Mouse (Mus musculus) midbrain, embryonic 16.5 days (tissue): Measurements from ENCODE around the gene BC049715. TPM values are rescaled to one million over a fixed set of nuclear protein-coding genes. Genes with fewer than 3 reads are reported as not detected.

Source experiments
- ATAC-seq: fragments of 200-750 bp; cut with Nextera tagmentation; 2 replicates; pipeline ENCODE4 v1.8.0; 2017; ENCODE audit warnings: moderate TSS enrichment
- H3K27ac ChIP-seq: fragments of 300-500 bp; sonication (generic); 2 replicates; pipeline ENCODE4 v1.5.1; 2014; ENCODE audit warnings: mild to moderate bottlenecking, low read length, mixed read lengths
- H3K27me3 ChIP-seq: fragments of 300-500 bp; sonication (generic); 2 replicates; pipeline ENCODE4 v1.6.1; 2014; ENCODE audit warnings: low read depth, low read length, mixed read lengths; ENCODE audit not compliant: control insufficient read depth, insufficient read depth
- H3K36me3 ChIP-seq: fragments of 300-500 bp; sonication (generic); 2 replicates; pipeline ENCODE4 v1.6.1; 2014; ENCODE audit warnings: mild to moderate bottlenecking, low read length, moderate library complexity, mixed read lengths; ENCODE audit not compliant: control insufficient read depth, insufficient read depth
- H3K4me1 ChIP-seq: fragments of 300-500 bp; sonication (generic); 2 replicates; pipeline ENCODE4 v1.6.1; 2014; ENCODE audit warnings: mild to moderate bottlenecking, low read length, mixed read lengths; ENCODE audit not compliant: control insufficient read depth, insufficient read depth
- H3K4me2 ChIP-seq: fragments of 300-500 bp; sonication (generic); 2 replicates; pipeline ENCODE4 v1.6.1; 2014; ENCODE audit warnings: mild to moderate bottlenecking, low read length, mixed read lengths
- H3K4me3 ChIP-seq: fragments of 300-500 bp; sonication (generic); 2 replicates; pipeline ENCODE4 v1.5.1; 2014; ENCODE audit warnings: low read depth, mild to moderate bottlenecking, low read length, moderate library complexity, mixed read lengths
- H3K9ac ChIP-seq: fragments of 300-500 bp; sonication (generic); 2 replicates; pipeline ENCODE4 v1.6.1; 2014; ENCODE audit warnings: low read depth, low read length, mixed read lengths
- H3K9me3 ChIP-seq: fragments of 300-500 bp; sonication (generic); replicated peaks from 2 replicates; pipeline ENCODE4 v1.6.1; 2014; ENCODE audit warnings: mild to moderate bottlenecking, low read length, mixed read lengths; ENCODE audit not compliant: control insufficient read depth, poor library complexity, severe bottlenecking
- WGBS: fragments of 180-500 bp; shearing (Covaris S2); extraction: QIAGEN DNeasy Blood & Tissue Kit; methylation state at CpG from one replicate; pipeline ENCODE4 v1.1.7; 2014; 5-methylcytosine and 5-hydroxymethylcytosine counted together
- polyA plus RNA-seq: library from polyadenylated mRNA; unstranded; fragments of >200 nt; fragmentation: Nextera tagmentation; extraction: Ambion mirVana; gene quantifications from 2 replicates; pipeline ENCODE4 v1.2.1, GENCODE M21; 2015

The BC049715 gene
- 0.85 and 1.1 TPM in 2 replicates for polyA plus RNA-seq

GRCm38 (mm10) chr6:136827516-136827880 is at the start of gene BC049715:
BC049715 (plus strand) TSS chr6:136827626.
- peaks cover 11% of the 10 kb centered on the region for H3K4me1 ChIP-seq
- H3K27ac ChIP-seq: peak within 1 kb of the TSS; percentile 87
- H3K4me3 ChIP-seq: peak within 1 kb of the TSS; percentile 100
- under 1% methylated on average over 34 of the region's 34 CpGs for WGBS
- peak within 1 kb of the TSS; percentile 77 for H3K4me2 ChIP-seq
- peaks cover 7% of the 10 kb centered on the region; the same call in 1 of the 2 replicates for H3K27me3 ChIP-seq
- peak within 1 kb of the TSS; percentile 98 for H3K9ac ChIP-seq
- peak; percentile 33; the same call in 1 of the 2 replicates for ATAC-seq
- peaks cover 17% of the 10 kb centered on the region for H3K36me3 ChIP-seq
- no peaks in the 10 kb centered on the region for H3K9me3 ChIP-seq

- no peaks in the 10 kb centered on the region for H3K4me1 ChIP-seq
- 79% methylated on average over 20 of the region's 20 CpGs for WGBS
- no peak within 1 kb of the TSS for H3K4me3 ChIP-seq
- no peaks in the 10 kb centered on the region for H3K27me3 ChIP-seq
- no peaks in the 10 kb centered on the region for H3K36me3 ChIP-seq
- H3K4me2 ChIP-seq: no peak within 1 kb of the TSS
- no peak for ATAC-seq
- no peaks in the 10 kb centered on the region for H3K9me3 ChIP-seq
- no peak within 1 kb of the TSS for H3K27ac ChIP-seq
- no peak within 1 kb of the TSS for H3K9ac ChIP-seq
These were observed 45.9 kb upstream of the BC049715 start, which contains the start of gene Gucy2c for GRCm38 (mm10) chr6:136781377-136781986. Gucy2c (minus strand) TSS chr6:136781765.

GRCm38 (mm10) chr6:136782146-136782545 is 45.3 kb upstream of the BC049715 start:
- ATAC-seq: no peak
- no peak overlapping the region for H3K9ac ChIP-seq
- WGBS: 82% methylated on average over 12 of the region's 12 CpGs
- H3K4me3 ChIP-seq: no peak overlapping the region
- H3K36me3 ChIP-seq: no peaks in the 10 kb centered on the region
- no peaks in the 10 kb centered on the region for H3K9me3 ChIP-seq
- H3K27ac ChIP-seq: no peak overlapping the region
- H3K4me2 ChIP-seq: no peak overlapping the region
- H3K4me1 ChIP-seq: no peaks in the 10 kb centered on the region
- H3K27me3 ChIP-seq: no peaks in the 10 kb centered on the region

- 68% methylated on average over 9 of the region's 9 CpGs for WGBS
These were observed 44.7 kb upstream of the BC049715 start for GRCm38 (mm10) chr6:136782761-136783160.

GRCm38 (mm10) chr6:136789391-136789971 is 37.9 kb upstream of the BC049715 start:
- H3K9me3 ChIP-seq: no peaks in the 10 kb centered on the region
- H3K9ac ChIP-seq: no peak overlapping the region
- H3K4me2 ChIP-seq: no peak overlapping the region
- H3K4me3 ChIP-seq: no peak overlapping the region
- H3K4me1 ChIP-seq: peaks cover 9% of the 10 kb centered on the region
- H3K27me3 ChIP-seq: no peaks in the 10 kb centered on the region
- H3K36me3 ChIP-seq: no peaks in the 10 kb centered on the region
- ATAC-seq: no peak
- no peak overlapping the region for H3K27ac ChIP-seq
- WGBS: 82% methylated on average over 5 of the region's 5 CpGs

More at GRCm38 (mm10) chr6:136782761-136783160, 44.7 kb upstream of the BC049715 start:
- Histone ChIP-seq H3K4me2 (no peak overlapping the region), H3K4me1 (no peaks in the 10 kb centered on the region), H3K4me3 (no peak overlapping the region), H3K9me3 (no peaks in the 10 kb centered on the region), H3K9ac (no peak overlapping the region), H3K27ac (no peak overlapping the region), H3K27me3 (no peaks in the 10 kb centered on the region), H3K36me3 (no peaks in the 10 kb centered on the region)
- ATAC-seq: no peak

- no peaks in the 10 kb centered on the region for H3K27me3 ChIP-seq
- no peaks in the 10 kb centered on the region for H3K36me3 ChIP-seq
- ATAC-seq: no peak
- peaks cover 9% of the 10 kb centered on the region for H3K4me1 ChIP-seq
- H3K9me3 ChIP-seq: no peaks in the 10 kb centered on the region
- H3K9ac ChIP-seq: no peak overlapping the region
- WGBS: 29% methylated on average over 16 of the region's 16 CpGs
- H3K27ac ChIP-seq: no peak overlapping the region
- H3K4me3 ChIP-seq: peak overlapping the region; percentile 29
- H3K4me2 ChIP-seq: peak overlapping the region; percentile 58
These were observed 34.3 kb upstream of the BC049715 start for GRCm38 (mm10) chr6:136792884-136793758.

- peak overlapping the region; percentile 29 for H3K4me3 ChIP-seq
- H3K9me3 ChIP-seq: no peaks in the 10 kb centered on the region
- no peaks in the 10 kb centered on the region for H3K27me3 ChIP-seq
- no peak overlapping the region for H3K9ac ChIP-seq
- no peak overlapping the region for H3K27ac ChIP-seq
- H3K4me1 ChIP-seq: peaks cover 9% of the 10 kb centered on the region
- 0 out of 2 replicates have a peak, but pooled peaks have one; percentile 36 for ATAC-seq
- under 1% methylated on average over 19 of the region's 24 CpGs for WGBS
- peak overlapping the region; percentile 58 for H3K4me2 ChIP-seq
- H3K36me3 ChIP-seq: no peaks in the 10 kb centered on the region
These were observed 33.4 kb upstream of the BC049715 start for GRCm38 (mm10) chr6:136793831-136794525.

- Histone ChIP-seq H3K27ac (no peak overlapping the region), H3K36me3 (no peaks in the 10 kb centered on the region), H3K9me3 (no peaks in the 10 kb centered on the region), H3K27me3 (no peaks in the 10 kb centered on the region), H3K4me2 (no peak overlapping the region), H3K4me1 (peaks cover 9% of the 10 kb centered on the region), H3K4me3 (no peak overlapping the region), H3K9ac (no peak overlapping the region)
- no peak for ATAC-seq
- WGBS: 41% methylated on average over 1 of the region's 1 CpGs
These were observed 32.3 kb upstream of the BC049715 start for GRCm38 (mm10) chr6:136795110-136795509.
